Mouse (Mus musculus) kidney, postnatal 36 days (tissue): ENCODE data around the gene Tigd4.

Experiments
- DNase-seq, 2 experiments: peaks; one replicate each; pipeline ENCODE4 v3.0.0; 2021 to 2022; ENCODE audit warnings: mixed read lengths in 2 of 2

Tigd4 gene

DNA sequence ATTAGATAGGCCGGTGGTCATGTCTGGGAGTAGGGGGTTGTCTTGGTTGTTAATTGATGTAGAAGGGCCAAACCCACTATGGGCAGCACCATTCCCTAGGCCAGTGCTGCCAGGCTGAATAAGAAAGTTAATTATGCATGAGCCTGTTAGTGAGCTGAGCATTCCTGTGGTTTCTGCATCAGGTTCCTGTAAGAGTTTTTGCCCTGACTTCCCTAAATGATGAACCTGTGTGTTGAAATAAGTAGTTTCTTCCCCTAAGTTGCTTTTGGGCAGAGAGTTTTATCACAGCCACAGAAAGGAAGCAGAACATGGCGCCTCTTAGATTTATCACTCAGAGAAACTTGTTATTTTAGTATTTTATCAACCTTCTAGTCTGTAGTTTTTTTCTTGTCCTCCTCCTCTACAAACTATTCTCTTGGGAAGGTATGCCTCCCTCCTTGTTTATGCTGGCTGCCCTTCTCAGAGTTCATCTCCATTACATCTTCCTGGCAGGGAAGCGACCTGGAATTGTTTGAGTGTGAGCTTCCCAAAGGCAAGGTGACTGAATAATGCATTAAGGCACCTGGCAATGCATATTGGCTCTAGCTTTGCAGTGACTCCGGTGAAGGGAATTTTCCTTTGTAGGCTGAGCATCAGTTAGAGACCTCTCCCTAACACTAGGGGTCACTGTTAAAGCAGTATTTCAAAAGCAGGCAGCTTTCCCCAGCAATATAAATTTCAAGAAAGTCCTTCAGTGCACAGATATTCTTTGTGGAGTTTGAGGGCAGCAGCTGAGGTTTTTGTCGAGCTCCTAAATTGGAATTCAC, 21.9 kb downstream of the Tigd4 start:
- peak; percentile 17 to 49 for DNase-seq

DNA sequence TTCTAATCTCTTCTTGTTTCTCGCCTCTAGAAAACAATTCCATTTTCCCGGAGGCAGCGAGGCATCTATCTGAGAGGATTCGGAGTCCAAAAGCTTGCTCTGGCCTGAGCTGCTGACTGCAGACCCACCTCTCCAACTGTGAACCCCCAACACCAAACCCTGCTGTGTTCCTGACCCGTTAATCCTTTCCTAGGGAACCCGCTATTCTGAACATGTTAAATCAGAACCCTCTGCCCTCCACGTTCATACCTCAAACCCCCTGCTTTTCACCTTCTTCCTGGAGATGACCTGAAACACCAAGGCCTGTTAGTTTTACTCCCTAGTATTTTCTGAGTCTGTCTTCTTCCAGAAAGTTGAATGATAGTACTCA, 22.5 kb downstream of the Tigd4 start:
- DNase-seq, result no peak

DNA sequence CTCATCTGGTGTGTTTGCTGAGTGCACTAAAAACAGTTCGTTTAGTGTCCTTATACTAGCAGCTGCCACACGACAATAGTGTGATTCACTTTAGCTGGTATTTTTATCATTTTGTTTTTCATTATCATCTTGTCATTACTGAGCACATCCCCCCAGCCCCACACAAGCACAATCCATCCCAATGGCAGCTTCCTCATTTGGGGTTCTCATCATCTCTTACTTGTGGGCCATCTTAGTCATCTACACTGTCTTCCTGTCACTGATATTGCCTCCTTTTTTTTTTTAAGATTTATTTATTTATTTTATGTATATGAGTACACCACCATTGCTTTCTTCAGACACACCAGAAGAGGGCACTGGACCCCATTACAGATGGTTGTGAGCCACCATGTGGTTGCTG, 25.3 kb downstream of the Tigd4 start:
- no peak for DNase-seq

DNA sequence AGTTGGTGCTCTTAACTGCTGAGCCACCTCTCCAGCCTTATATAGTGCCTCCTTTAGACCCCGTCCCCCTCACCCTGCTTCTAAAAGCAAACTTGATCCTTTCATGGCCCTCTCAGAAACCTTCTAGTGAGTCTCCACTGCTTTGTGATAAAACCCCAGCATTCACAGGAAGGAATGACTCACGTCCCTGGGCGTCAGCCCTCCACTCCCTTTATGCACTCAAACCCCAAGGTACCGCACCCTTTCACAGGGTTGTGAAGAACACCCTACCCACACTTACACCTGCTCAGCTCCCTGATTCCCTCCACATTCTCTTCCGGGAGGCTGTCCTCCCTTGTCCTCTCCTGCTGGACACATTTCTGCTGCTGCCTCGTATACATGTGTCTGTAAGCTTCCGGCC, 25.7 kb downstream of the Tigd4 start:
- no peak for DNase-seq

DNA sequence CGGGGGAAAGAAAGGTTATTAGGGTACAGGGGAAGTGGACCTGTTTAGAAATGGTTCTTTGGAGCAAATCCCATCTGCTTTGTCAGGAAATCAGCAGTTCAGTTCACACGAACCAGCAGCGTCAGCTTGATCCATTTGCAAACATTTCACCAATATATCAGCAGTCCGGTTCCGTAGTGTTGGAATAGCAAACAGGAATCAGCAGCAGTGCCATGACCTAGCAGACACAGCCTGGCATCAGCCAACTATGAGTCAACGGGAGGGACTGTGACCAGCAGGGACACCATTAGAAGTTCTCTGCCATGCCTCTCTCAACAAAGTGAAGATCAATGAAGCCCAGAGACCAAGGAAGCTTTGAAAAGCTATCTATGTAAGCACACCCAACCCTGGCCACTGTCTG, 26.4 kb downstream of the Tigd4 start:
- no peak for DNase-seq

DNA sequence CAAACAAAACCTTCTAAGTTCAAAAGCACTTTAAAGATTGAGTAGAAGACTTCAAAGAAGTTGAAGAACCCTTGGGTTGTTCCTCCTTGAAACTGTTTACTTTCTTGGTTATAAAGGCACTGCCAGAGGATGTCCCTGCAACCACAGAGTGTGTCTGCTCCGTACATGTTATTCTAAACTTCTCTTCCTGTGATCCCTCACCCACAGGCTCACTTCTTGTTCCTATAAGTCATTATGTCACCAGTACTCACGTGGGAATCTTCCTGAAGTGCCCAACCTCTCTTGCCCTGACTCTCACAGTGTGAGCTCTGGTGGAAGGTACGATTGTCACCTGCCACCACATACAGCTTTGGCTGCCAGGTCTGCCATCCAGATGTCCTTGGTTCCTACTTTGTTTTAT, 28.7 kb downstream of the Tigd4 start:
- DNase-seq, result no peak

DNA sequence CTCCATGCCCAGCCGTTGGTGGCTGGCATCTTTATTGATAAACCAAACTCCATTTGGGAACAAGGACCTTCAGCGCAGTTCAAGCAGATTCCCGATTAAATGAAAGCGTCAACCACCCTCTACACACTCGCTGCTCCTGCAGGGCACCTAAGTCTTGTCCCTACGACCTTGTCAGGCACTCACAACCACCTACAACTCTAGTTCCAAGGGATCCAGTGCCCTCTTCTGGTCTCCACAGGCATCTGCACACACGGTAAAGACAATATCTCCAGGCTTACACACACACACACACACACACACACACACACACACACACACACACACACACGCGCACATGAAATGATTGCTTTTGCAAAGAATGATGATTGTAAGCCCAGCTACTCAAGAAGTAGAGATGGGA, 38.2 kb downstream of the Tigd4 start:
- DNase-seq, result no peak

DNA sequence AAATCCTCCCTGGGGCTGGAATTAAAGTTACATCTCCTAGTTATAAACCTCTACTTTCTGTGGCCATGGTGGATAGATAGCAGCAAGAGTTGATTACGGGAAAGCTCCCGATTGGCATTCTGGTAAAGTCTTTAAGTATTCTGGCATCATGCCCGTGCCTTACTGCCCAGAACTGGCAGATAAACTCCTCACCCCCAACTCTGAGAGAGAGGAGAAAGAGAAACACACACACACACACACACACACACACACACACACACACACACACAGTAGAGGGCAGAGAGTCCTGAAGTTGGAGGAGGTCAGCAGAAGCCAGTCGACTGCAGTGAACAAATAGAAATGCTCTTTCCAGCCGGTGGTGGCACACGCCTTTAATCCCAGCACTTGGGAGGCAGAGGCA, 43.7 kb downstream of the Tigd4 start:
- no peak for DNase-seq

DNA sequence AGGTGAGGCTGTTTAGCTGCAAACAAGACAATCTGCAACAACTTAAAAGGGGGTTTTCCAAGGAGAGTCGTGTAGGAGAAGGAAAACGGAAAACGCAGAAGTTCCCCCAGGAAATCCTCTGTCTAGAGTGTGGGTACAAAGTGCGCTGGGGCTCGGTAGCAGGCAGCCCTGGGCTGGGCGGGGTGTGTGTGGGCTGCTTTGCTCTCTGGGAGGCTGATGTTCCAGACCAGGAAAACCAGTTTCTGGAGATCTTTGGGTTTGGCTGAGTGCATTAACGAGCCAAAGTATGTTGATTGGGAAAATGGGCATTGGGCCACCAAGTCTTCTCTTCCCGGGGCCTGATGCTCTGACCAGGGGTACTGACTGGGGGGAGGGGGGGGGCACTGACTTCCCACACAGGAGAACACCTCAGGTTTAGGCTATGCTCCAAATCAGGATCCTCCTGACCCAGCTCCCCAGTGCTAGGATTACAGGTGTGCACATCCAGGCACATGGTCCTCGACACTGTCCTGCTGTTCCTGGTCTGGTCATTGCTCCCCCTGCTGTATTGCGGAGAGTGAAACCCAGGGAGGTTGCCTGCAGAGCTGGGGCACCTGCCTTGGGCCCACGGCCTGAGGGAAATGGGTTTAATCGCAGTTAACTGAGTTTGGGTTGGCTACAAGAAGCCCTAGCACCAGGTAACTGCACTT, 44.7 kb downstream of the Tigd4 start:
- peak; percentile 28 to 54 for DNase-seq

DNA sequence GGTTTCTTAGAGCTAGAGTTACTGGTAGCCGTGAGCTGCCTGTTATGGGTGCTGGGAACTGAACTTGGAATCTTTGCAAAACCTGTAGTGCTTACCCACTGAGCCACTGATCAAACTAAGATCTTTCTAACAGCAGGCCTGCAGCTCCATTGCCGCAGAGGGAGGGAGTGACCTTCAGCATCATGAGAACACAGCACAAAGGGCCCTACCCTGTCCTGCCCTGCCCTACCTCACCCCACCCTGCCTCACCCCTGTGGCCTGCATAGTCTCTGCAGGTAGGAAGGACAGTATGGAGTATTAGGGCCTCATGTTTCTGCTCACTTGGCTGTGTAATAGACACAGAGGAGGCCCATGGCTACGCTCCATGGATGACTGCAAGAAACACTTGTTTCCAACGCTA, 45.5 kb downstream of the Tigd4 start:
- DNase-seq, result no peak

DNA sequence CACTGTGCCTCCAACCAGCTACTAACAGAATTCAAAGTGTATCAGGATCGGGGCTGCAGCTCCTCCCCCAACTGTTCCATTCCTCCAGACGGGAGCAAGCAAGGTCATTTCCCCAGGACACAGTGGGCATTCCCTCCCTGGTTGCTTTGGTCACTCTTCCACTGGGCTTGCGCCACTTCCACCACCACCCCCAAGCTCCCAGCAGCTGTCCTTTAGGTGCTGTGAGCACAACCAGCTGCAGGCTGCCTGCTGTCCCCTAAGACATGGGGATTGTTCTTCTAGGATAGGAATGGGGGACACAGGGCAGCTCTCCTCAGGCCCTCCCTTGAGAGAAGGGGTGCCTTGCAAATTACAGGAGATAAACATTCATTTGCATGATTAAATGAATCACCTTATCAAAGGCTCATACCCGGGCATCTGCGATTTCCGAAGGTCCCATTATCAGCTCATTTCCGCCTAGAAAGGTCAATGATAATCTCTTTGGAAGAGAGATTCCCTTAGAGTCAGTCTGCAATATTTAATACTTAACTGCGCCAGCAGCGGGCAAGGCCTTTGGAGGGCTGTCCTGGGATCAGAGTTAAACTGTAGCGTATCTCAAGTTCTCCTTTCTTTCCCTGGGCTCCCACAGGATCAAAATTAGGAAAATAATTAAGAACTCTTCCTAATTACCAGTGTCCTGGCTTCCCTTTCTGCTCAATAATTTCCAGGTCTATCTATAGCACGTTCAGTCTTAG, 46.6 kb downstream of the Tigd4 start:
- peak; percentile 25 to 44 for DNase-seq

DNA sequence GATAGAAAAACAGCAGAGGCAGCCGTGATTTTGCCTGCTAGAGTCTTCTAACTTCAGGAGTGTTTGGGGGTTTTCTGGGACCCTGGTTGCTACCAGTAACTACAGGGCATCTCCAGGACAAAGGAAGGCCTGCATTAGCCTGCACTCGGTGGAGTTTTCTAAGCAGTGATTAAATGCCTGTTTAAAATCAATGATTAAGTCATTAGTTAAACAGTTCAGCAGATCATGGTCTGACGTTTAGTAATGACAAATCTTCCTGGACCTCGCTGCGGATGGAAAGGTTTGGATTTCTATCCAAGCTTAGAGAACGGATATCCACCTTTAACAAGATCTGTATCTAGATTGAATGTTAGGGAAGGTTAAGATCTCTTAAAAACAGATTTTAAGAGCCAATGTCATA, 47.2 kb downstream of the Tigd4 start:
- DNase-seq, result peak; percentile 15 to 29

DNA sequence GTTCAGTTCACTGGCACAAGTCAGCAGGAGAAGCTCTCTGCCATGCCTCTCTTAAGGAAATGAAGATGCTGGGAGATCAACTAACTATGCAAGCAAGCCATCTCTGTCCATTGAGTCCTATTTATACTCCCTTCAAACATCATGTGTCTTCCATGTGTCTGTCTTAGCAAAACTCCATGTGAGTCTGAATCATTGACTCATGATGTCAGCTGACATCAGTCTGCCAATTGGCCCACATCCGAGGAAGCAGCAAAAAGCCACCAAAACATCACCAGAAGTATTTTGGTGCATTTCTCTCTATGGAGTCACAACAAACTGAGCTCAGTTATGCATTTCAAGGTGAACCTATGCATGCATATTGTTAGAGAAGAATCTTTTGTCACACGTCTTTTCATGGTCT, 48.0 kb downstream of the Tigd4 start:
- DNase-seq, result no peak

DNA sequence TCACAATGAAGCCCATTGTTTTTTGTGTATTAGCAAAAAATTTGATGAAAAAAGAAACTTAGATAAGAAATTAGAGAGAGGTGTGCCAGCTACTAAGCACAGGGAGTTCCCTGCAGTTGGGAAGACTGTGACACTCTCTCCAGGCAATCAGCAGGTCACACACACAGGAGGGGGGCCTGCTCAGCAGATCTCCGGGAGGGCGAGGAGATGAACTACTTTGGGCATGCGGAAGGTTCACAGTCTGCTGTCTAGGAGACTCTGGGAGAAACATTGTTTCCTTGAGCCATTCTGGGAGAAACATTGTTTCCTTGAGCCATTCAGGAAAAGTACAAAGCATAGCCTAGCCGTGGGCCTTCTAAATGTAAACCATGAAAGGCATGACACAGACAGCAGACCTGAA, 49.6 kb downstream of the Tigd4 start:
- no peak for DNase-seq

DNA sequence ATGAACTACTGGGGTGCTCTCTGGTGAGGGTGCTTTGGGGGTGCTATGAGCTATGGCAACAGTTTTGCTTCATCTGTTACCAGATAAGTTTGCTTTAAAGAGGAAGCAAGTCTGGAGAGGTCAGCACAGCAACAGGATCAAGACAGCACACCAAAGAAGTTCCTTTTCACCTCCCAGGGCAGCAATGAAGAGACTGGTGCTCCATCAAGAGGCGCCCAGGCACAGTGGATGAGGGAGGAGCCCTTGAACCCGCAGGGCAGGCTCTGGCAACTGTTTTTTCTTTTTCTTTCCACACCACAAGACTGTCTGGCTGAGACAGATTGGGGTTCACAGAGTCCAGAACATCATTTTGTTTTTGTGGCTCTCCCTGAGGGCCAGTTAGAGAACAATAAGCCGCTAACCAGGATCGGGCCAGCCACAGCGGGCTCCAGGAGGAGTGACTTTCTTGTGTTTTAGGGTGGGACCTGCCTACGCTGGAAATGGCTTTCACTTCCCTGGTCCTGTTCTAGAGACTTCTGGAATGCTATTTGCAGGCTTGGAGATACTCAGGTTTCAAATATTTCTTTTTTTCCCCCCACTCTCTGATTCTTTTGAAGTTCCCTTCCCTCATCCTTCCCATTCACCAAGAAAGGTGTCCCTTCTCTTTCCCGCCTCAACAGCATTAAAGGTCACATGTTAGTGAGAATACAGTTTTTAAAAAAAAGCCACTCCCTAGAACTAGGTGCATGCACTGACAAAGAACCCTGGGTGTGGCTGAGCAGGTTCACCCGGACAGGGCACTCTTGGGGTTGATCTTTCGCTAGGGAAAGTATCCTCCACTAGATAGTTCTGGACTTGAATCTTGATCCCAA, 52.0 kb downstream of the Tigd4 start:
- DNase-seq, result no peak

DNA sequence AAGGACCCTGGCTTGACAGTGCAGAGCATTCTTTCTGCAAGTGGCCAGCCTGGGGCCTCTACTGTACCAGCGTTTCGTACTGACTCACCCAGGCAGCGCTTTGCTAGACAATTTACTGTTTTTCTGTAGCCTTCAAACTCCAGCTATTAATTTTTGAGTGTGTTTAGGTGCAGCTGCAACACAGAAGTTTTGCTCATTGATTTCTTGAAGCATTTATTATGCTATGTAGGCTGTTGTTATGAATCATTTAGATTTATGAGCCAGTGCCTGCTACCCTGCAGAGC, 52.6 kb downstream of the Tigd4 start:
- no peak for DNase-seq

DNA sequence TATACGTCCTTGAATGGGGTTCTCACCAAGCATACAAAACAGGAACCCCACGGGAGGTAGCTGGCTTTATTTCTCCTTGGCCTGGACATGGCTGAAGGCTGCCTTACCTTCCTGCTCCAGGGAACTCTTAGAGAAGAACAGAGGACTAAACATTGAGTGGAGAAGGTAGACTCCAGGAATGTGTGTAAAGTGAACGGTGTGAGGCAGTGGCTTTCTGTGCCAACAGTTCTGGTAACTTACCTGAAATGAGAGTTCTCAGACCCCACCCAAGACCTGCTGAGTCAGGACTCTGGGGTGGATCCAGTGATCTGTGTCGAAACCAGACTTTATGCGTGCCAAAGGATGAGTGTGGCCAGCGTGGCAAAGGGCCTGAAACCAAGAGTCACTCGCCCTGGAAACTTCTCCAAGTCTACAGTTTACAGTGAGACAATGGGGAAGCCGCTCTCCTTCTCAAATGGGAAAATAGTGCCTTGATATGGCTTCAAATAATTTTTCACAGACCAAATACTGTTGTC, 53.0 kb downstream of the Tigd4 start:
- peak; percentile 20 to 32 for DNase-seq
